Mouse (Mus musculus) WW6 (cell line): ENCODE results near the gene Reln.

Source experiments
- DNase-seq: peaks from one replicate; pipeline ENCODE4 v3.0.0-alpha.2; 2013; ENCODE audit warnings: low read depth, low spot score

The Reln gene

DNA sequence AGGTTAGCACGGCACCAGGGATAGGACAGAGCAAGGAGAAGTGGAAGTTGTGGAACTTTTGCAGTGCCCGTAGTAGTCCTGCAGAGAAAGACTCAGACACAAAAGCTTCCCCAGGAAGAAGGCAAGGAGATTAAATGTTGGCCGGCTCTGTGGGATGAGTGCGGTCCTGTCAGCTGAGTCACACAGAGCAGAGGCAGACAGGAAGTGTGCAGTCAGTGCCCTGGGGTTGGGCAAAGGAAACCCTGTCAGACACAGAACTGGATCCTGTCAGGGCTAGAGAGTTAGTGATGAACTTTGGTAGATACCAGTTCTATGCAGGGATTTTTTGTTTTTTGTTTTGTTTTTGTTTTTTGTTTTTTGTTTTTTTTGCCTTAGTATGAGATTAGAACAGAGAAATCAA lies 120.0 kb downstream of the Reln start:
- no peak for DNase-seq

DNA sequence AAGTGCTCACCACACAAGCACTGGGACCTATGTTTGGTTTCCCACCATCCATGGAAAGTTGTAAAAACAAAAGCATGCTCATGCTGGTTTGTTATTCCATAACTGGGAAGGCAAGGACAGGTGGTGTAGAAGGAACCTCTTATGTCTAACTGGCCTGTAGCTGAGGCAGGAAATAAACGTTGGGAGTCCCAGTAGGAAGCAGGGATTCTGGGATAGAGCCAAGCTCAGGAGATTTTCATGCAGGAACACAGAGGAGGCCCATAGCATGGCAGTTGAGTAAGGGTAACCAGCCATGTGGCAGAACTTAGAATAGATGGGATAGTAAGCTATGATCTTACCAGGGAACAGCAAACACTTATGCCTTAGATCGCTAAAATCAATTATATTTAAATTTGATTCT lies 120.6 kb downstream of the Reln start:
- no peak for DNase-seq

GRCm38 (mm10) chr5:22208311-22209021 lies 136.0 kb downstream of the Reln start:
- no peak for DNase-seq

- DNase-seq: no peak
These were observed 146.6 kb downstream of the Reln start for GRCm38 (mm10) chr5:22197926-22198325.

DNA sequence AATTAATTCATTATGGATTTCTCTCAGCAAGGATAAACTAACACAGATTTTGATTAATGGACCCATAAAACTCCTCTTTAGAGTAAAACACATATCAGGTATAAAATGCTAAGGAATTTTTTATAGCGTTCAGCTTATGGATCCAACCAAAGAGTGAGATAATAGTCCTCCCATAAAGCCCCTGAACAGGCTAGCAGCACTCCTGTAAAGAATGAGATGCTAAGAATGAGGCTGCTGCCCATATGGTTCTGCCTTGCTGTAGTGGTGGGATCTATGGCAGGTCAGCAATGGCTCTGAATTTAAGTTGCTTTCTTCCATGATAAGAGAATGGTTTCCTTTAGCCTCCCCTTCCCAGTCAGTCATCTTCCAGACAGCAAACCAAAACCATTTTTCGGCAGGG lies 147.6 kb downstream of the Reln start:
- no peak for DNase-seq

DNA sequence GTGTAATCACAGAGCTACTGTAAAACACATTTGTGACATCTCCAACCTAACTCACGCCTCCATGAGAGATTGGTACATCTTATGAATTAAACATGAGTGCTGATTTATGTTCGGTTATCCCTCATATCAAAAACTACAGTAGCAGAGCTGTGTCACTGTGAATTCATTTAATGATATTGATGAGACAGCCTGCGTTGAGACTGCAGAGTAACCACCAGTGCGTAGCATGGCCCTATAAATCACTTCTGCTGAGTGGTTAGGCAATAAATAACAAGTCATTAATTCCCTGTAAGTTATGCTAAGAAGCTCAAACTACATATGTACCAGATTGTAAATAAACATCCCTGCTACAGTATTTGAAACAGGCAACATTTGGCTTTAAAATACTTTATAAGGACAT lies 148.0 kb downstream of the Reln start:
- no peak for DNase-seq

DNA sequence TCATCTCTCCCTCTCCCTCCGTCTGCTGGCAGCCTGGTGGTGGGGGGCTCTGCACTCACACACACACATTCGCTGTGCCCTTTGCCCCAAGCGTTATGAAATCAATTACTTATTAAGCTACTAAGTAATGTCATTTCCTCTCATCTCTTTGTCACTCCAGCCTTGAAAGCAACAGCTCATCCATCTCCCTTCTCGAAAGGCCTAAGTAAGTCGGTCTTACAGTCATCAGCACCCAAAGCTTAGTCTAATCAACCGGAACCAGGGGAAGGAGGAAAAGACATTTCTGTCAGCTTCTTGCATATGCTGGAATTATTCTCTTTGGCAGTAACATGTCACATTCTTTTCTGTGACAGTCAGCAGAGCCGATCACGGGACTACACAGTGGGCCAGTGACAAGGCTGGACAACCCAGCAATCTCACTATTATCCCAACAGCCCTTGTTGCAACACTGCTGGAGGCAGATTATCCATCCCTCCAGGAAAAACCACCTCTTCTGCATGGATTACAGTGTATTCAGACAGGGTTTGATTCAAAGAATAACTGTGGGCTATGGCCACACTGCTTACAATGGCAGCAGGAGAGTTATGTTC lies 149.1 kb downstream of the Reln start:
- no peak for DNase-seq

GRCm38 (mm10) chr5:22191784-22192183 lies 152.7 kb downstream of the Reln start:
- DNase-seq: no peak

DNA sequence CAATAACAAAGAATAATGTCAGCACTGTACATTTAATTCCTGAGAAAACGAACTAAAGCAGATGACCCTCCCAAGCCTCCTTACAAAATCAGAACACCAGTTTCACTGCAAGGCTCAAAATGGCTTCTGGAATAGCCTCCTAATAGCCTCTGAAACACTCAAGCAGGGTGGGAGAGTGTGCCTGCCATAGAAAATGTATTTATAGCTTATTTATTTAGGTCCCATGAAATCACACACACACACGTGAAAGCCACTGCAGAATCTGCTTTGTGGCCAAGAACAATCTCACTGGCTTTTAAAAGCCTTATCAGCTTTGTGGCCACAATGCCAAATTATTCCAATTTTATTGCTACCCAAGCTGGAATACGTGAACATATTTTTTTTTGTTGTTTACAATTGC lies 154.2 kb downstream of the Reln start:
- DNase-seq: no peak

GRCm38 (mm10) chr5:22187599-22187998 lies 156.9 kb downstream of the Reln start:
- DNase-seq: no peak

DNA sequence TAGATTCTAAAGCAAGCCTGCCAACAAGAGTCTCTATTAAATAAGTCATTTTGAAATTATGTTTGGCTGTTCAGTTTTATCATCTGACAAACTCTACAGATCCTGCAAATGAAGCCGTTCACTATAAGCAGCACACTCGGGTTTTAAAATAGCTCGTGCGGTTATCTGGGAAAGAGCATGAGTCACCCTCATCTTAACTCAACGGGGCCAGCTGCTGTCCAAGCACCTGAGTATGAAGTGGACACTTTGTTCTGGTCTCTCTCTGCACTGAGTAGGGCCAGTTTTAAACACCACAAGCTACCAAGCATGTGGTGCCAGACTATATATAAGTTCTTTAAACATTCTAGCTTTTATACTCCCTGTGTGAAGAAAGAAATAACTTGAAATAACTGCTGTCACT lies 168.0 kb downstream of the Reln start:
- DNase-seq: no peak

DNA sequence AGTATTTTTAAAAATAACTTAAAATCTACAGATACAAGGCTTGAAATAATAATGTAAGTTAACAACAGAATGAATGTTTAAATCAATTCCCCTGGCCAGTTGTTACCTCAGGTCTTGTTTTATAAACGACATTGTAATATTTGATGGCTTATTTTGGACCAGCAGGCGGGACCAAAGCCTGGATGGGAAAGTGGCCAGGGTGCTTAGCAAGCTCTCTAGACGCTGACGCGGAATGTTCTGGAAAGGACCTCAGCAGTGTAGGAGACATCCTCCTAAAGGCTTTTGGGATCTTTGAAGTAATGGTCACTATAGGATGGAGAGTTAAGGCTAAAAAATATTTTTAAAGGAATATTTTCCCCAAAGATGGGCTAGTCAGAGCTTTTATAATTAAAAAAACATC lies 173.2 kb downstream of the Reln start:
- DNase-seq: no peak

- DNase-seq: no peak
These were observed 180.2 kb downstream of the Reln start for GRCm38 (mm10) chr5:22164060-22164934.

- no peak for DNase-seq
These were observed 183.6 kb downstream of the Reln start for GRCm38 (mm10) chr5:22160935-22161334.

- DNase-seq: no peak
These were observed 185.7 kb downstream of the Reln start for GRCm38 (mm10) chr5:22158754-22159153.

DNA sequence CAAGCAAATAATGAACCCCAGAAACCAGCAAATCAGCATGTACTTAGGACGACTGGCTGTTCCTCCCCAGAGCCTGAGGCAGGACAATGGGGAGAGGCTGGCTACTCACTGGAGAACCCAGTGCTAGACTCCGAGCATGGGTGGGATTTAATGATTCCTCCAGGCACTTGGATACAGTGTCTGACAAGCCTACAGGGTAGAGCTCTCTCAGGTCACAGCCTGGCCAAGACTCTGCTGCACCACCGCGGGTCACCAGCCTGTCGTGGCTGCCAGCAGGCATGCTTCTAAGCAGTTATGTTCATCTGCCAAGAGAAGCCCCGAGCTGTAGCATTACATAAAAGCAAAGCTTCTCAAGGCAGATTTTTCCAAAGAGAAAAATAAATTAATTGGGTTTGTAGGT lies 190.9 kb downstream of the Reln start:
- DNase-seq: no peak

DNA sequence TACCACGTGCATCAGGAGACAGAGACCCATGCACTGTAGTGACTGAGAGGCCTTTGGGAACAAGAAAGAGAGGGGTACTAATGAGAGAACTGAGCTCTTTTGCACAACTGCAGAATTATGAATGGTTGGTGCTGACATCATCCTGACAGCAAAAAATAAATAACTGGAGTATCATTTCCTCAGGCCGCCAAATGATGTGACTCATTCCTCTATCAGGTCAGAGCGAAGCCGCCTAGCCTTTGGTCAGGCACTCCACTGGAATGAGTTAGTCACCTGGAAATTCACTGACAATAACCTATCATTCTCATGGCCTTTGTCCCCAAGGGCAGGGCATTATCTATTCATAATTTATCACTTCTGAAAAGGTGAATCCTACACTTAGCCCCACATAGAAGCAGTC lies 202.7 kb downstream of the Reln start:
- no peak for DNase-seq

DNA sequence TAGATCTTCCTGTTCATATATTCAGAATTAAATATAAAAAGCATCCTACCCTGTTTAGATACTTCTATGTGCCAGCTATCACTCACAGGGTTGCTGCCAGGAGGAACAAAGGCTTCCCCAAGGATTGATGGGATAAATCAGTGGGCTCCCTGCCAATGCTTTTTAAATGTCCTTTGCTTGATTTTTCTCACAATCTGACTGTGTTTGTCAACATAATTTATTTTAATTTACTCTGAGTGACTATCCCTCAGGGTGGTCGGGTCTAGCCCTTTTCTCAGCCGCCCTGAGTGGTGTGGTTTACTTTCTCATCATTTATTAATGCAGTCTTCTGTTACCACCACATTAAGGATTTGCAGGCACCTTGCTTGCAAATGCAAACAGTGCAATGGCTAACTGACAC lies 205.5 kb downstream of the Reln start:
- DNase-seq: no peak

GRCm38 (mm10) chr5:22134402-22134801 lies 210.1 kb downstream of the Reln start:
- DNase-seq: no peak

DNA sequence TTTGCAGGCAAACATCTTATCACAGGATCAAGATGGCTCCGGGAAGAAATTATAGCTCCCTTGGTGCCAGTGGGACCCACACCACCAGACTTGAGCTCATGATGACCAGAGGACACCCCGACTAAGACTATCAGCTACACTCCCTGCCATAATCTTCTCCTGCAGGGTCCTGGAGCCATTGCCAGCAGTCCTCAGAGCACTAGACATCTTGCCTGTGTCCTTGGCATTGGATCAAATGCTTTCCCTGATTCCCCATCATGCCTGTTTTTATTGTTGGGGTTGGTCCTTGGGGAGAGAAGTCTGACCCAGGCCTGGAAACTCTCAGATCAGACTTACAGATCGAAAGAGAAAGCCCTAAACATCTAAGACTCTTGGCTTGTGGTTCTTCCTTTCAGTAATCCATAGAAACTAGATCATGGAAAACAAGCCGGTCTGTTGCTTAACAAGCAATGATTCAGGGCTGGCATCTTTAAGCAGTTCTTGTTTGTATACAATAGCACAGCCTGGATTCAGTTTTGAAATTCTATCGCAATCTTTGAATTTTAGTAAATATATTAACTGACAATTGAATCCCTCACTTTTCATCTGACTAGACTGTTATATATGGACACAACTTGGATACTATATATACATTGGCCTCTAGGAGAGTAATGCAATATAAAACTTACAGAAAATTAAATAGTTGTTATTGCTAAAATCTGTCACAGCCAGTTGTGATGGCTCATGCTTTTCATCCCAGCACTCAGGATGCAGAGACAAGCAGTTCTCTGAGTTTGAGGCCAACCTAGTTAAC lies 212.6 kb downstream of the Reln start:
- no peak for DNase-seq

GRCm38 (mm10) chr5:22127583-22127982 lies 216.9 kb downstream of the Reln start:
- no peak for DNase-seq

- DNase-seq: no peak
These were observed 225.2 kb downstream of the Reln start for GRCm38 (mm10) chr5:22119296-22119695.
